Mouse (Mus musculus): ENCODE data around the gene Rrp36.

Rrp36 gene

GRCm38 (mm10) chr17:46685913-46686312 is 11.8 kb upstream of the Rrp36 start:
- no peak for DNase-seq (ENCODE audit: low spot score in 2 of 2)

GRCm38 (mm10) chr17:46682654-46683389 is 8.7 kb upstream of the Rrp36 start:
- peak in 1 of 2 experiments; percentile 32 for DNase-seq (ENCODE audit: low spot score in 2 of 2)

GRCm38 (mm10) chr17:46681466-46682118 is 7.4 kb upstream of the Rrp36 start:
- peak in 1 of 2 experiments; percentile 36 for DNase-seq (ENCODE audit: low spot score in 2 of 2)

- peak; percentile 98 to 99 for DNase-seq (ENCODE audit: low spot score in 2 of 2)
Measured at GRCm38 (mm10) chr17:46680760-46681373, 6.7 kb upstream of the Rrp36 start, which contains the start of gene Klhdc3. Klhdc3 (minus strand) TSS chr17:46680914.

GRCm38 (mm10) chr17:46679843-46680759 is 5.9 kb upstream of the Rrp36 start:
- DNase-seq (ENCODE audit: low spot score in 2 of 2) = peak in 1 of 2 experiments; percentile 71

GRCm38 (mm10) chr17:46678911-46679310 is 4.8 kb upstream of the Rrp36 start:
- DNase-seq (ENCODE audit: low spot score in 2 of 2) = no peak

- DNase-seq (ENCODE audit: low spot score in 2 of 2) = no peak
Measured at GRCm38 (mm10) chr17:46678416-46678815, 4.3 kb upstream of the Rrp36 start, which contains the start of gene Mea1. Mea1 (plus strand) TSS chr17:46678793.

- no peak for DNase-seq (ENCODE audit: low spot score in 2 of 2)
Measured at GRCm38 (mm10) chr17:46674530-46675283, 555 bp upstream of the Rrp36 start.

GRCm38 (mm10) chr17:46669911-46670310 is 4.2 kb downstream of the Rrp36 start:
- no peak for DNase-seq (ENCODE audit: low spot score in 2 of 2)

GRCm38 (mm10) chr17:46667712-46668111 is 6.4 kb downstream of the Rrp36 start:
- DNase-seq (ENCODE audit: low spot score in 2 of 2) = no peak

GRCm38 (mm10) chr17:46662730-46663129 is 11.4 kb downstream of the Rrp36 start:
- DNase-seq (ENCODE audit: low spot score in 2 of 2) = no peak

GRCm38 (mm10) chr17:46661981-46662380 is 12.2 kb downstream of the Rrp36 start:
- no peak for DNase-seq (ENCODE audit: low spot score in 2 of 2)

GRCm38 (mm10) chr17:46661351-46661750 is 12.8 kb downstream of the Rrp36 start:
- DNase-seq (ENCODE audit: low spot score in 2 of 2) = no peak

GRCm38 (mm10) chr17:46656054-46656453 is 18.1 kb downstream of the Rrp36 start:
- no peak for DNase-seq (ENCODE audit: low spot score in 2 of 2)

GRCm38 (mm10) chr17:46651755-46652547 is 22.2 kb downstream of the Rrp36 start:
- DNase-seq (ENCODE audit: low spot score in 2 of 2) = no peak

- no peak for DNase-seq (ENCODE audit: low spot score in 2 of 2)
Measured at GRCm38 (mm10) chr17:46651292-46651691, 22.9 kb downstream of the Rrp36 start.

GRCm38 (mm10) chr17:46650232-46651031 is 23.7 kb downstream of the Rrp36 start, which contains the start of gene Cul7:
Cul7 (plus strand) TSS chr17:46650337.
- DNase-seq (ENCODE audit: low spot score in 2 of 2) = peak; percentile 96 to 97

GRCm38 (mm10) chr17:46649811-46650210 is 24.3 kb downstream of the Rrp36 start:
- no peak for DNase-seq (ENCODE audit: low spot score in 2 of 2)

- DNase-seq (ENCODE audit: low spot score in 2 of 2) = no peak
Measured at GRCm38 (mm10) chr17:46648436-46648835, 25.7 kb downstream of the Rrp36 start.
